Mouse (Mus musculus): Measurements from ENCODE around the gene Elk4.

- TF ChIP-seq CTCF (IDR thresholded peaks at IDR 0.05; ENCODE audit: insufficient read depth, low read length) (no peak), POLR2A (IDR thresholded peaks at IDR 0.05; ENCODE audit: borderline replicate concordance, extremely low read depth, low read depth, low read length) (no peak)
Observed at GRCm38 (mm10) chr1:132078413-132078812, 71.0 kb downstream of the Elk4 start.

All from lung, adult 2 months (tissue).